Mouse (Mus musculus) telencephalon, adult 2 months (tissue): Measurements from ENCODE around the gene Dok4.
"Not testable (repeated sequence)": the region's sequence is repeated elsewhere in the genome, so short reads cannot be mapped to it uniquely, and the experiment has no call there.

Experiments used
- DNase-seq: peaks from one replicate; pipeline ENCODE4 v3.0.0-alpha.2; 2011; ENCODE audit warnings: low read depth, low spot score

Gene Dok4

GRCm38 (mm10) chr8:94841183-94841582 is 34.9 kb downstream of the Dok4 start:
- DNase-seq = no peak

GRCm38 (mm10) chr8:94838600-94838999 is 37.5 kb downstream of the Dok4 start:
- DNase-seq = peak; percentile 39

GRCm38 (mm10) chr8:94837662-94838574 is 38.2 kb downstream of the Dok4 start, which contains the start of the genes Coq9 and Ciapin1:
Gene Coq9 (plus strand): TSS chr8:94838321.
Gene Ciapin1 (minus strand): TSS chr8:94838358.
- DNase-seq = peak; percentile 88

- DNase-seq = no peak
Observed at GRCm38 (mm10) chr8:94836456-94837240, 39.5 kb downstream of the Dok4 start.

- not testable (repeated sequence) for DNase-seq
Observed at GRCm38 (mm10) chr8:94835751-94836150, 40.4 kb downstream of the Dok4 start.

- not testable (repeated sequence) for DNase-seq
Observed at GRCm38 (mm10) chr8:94833901-94834405, 42.2 kb downstream of the Dok4 start.

- DNase-seq = no peak
Observed at GRCm38 (mm10) chr8:94828284-94828683, 47.8 kb downstream of the Dok4 start.

- DNase-seq = no peak
Observed at GRCm38 (mm10) chr8:94826210-94826609, 49.9 kb downstream of the Dok4 start.

GRCm38 (mm10) chr8:94825170-94825569 is 51.0 kb downstream of the Dok4 start:
- DNase-seq = no peak

- no peak for DNase-seq
Observed at GRCm38 (mm10) chr8:94822637-94823560, 53.2 kb downstream of the Dok4 start.

GRCm38 (mm10) chr8:94821381-94821780 is 54.7 kb downstream of the Dok4 start:
- DNase-seq = no peak

GRCm38 (mm10) chr8:94820553-94820952 is 55.6 kb downstream of the Dok4 start:
- DNase-seq = no peak

GRCm38 (mm10) chr8:94819671-94820179 is 56.4 kb downstream of the Dok4 start:
- no peak for DNase-seq

GRCm38 (mm10) chr8:94817933-94818332 is 58.2 kb downstream of the Dok4 start:
- DNase-seq = no peak

GRCm38 (mm10) chr8:94814556-94814955 is 61.6 kb downstream of the Dok4 start:
- DNase-seq = no peak
